Mouse (Mus musculus): ENCODE measurements at regions not wholly inside any gene's neighbourhood (a gene's known extent, or its start where the extent isn't known, plus 50 kb on each side); places are given as distances from the start of the nearest gene placed in this dataset.

- no peak for DNase-seq (ENCODE audit: low spot score)
These were observed 469.4 kb upstream of the Rgma start for GRCm38 (mm10) chr7:72905891-72906290.

- no peak for DNase-seq (ENCODE audit: low spot score)
These were observed 468.8 kb upstream of the Rgma start for GRCm38 (mm10) chr7:72906536-72906935.

DNA sequence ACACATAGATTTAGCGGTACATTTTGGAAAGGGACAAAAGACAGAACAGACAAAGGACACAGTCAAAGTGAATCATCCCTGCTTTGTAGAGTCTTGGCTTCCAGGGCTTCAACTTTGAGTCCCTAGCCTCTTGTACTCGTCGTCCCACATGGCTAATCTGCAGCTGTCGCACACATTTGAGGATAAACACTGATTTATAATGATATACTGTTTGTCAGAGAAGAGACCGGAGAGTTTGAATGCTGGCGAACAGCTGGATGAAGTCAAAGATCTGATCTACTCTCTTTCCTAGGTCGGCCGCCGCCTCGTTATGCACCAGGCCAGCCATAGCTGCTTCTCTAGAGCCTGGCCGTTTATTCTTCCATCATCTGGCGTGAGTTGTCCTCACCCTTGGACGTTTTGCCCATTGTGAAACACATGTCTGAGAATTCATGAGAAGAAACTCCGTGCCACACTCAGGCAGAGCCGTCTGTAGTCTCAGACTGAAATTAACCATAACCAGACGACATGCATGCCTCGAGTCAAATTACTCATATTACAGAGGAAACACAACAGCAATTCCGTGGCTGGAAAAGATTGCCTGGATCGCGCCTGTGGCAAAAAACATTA lies 448.4 kb upstream of the Rgma start:
- no peak for DNase-seq (ENCODE audit: low spot score)

- no peak for DNase-seq (ENCODE audit: low spot score)
These were observed 436.5 kb upstream of the Rgma start for GRCm38 (mm10) chr7:72938842-72939241.

DNA sequence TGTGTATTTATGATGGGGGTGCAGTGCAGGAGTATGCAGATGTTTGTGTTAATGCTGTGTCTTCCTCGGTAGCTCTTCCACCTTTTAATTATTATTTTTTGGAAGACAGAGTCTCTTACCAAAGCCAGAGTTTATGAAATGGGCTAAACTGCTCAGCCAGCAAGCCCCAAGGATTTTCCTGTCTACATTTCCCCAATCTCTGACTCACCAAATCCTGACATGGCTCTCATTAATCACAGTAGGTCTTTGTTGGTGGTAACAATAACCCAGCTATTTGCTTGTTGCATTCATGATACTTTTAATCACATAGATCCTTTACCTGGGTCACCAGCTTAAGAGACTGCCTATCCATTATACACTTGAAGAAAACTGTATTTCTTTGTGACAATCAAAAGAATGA lies 427.8 kb upstream of the Rgma start:
- no peak for DNase-seq (ENCODE audit: low spot score)

DNA sequence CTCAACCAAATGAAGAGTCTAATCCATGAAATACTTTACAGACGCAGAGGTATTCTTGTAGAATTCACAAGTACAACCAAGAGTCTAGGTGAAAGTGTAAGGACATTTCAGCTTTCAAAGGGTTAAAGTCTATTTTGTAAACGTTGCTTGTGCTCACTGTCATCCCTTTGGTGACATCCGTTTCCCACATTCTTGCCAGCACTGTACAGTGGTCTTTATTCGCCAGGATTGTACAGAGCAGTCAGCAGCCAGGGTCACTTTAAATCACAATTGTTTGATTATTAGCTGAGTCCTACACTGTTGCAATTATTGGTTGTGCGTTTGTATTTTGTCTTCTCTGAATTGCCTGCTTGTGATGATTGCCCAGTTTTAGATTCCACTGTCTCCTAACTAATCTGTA lies 427.3 kb upstream of the Rgma start:
- DNase-seq (ENCODE audit: low spot score) = no peak

DNA sequence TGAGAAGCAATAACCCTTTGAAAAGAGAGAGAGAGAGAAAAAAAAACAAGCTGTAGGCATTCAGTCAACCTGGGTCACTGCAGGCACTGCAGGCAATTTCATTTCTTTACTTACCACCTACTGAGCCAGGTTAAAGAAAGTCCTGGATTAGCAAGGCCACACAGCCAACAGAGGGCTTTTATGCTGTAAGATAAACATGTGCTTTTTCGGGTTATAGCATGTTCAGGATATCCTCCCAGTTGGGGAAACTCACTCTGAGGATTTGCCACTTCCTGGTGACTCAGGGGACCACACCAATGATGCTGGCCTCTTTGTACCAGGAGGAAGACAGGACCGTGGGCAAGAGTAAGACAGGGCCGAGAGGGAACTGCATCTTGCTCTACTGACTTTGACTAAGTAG lies 426.6 kb upstream of the Rgma start:
- no peak for DNase-seq (ENCODE audit: low spot score)

DNA sequence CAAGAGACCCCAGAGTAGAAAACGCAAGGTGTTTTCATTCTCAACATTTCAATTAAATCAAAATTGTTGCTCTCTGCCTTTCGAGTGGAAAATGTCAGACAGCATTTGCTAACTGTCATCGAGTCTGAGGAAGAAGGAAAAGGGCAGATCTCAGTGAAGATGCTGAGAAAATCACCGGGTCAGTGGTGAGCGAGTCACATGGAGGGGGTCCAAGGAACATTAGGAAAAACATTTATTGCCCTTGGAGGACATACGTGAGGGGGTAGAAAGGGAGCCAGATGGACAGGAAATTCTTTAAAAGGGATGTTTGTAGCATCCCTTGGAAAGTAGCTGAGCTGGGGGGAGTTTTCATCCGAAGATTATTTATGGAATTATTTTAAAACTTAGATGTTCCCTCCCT lies 425.4 kb upstream of the Rgma start:
- no peak for DNase-seq (ENCODE audit: low spot score)

DNA sequence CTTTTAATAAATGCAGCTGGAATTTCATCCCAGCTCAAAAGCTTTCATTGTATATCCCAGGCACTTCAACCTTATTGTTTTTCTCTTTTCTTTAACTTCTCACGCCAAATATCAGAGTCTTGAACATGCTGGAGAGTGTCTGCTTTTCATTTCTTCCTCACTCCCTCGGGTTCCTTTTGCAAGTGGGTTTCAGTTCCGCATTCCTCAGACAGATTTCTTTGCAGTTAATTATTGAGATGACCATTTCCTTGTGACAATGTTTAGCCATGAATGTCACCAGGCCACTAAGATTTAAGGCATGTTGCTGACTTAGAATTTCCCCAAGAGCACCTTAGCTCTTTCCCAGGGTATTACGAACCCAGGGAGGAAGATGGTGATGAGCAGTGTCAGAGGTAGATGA lies 417.6 kb upstream of the Rgma start:
- DNase-seq (ENCODE audit: low spot score) = no peak

- no peak for DNase-seq (ENCODE audit: low spot score)
These were observed 414.0 kb upstream of the Rgma start for GRCm38 (mm10) chr7:72961321-72961720.

GRCm38 (mm10) chr7:72962815-72963214 lies 412.5 kb upstream of the Rgma start:
- DNase-seq (ENCODE audit: low spot score) = no peak

DNA sequence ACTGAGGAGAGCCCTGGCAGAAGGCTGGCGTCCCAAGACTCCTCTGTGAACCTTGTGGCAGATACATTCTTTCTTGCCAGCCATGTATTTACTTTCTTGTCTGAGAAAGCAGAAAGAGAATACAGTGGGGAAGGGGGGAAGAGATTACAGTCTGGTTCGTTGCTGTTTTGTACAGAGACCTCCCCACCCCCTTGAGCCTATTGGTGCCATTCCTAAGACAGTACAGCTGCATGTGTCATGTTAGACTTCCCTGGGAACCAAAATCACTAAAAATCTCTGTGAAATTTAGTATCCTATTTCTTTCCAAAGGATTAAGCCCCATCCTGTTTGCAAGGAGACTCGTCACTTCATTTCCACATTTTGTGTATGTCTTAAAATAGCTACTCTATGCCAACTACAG lies 411.4 kb upstream of the Rgma start:
- no peak for DNase-seq (ENCODE audit: low spot score)

- DNase-seq (ENCODE audit: low spot score) = no peak
These were observed 407.1 kb upstream of the Rgma start for GRCm38 (mm10) chr7:72968193-72968592.

DNA sequence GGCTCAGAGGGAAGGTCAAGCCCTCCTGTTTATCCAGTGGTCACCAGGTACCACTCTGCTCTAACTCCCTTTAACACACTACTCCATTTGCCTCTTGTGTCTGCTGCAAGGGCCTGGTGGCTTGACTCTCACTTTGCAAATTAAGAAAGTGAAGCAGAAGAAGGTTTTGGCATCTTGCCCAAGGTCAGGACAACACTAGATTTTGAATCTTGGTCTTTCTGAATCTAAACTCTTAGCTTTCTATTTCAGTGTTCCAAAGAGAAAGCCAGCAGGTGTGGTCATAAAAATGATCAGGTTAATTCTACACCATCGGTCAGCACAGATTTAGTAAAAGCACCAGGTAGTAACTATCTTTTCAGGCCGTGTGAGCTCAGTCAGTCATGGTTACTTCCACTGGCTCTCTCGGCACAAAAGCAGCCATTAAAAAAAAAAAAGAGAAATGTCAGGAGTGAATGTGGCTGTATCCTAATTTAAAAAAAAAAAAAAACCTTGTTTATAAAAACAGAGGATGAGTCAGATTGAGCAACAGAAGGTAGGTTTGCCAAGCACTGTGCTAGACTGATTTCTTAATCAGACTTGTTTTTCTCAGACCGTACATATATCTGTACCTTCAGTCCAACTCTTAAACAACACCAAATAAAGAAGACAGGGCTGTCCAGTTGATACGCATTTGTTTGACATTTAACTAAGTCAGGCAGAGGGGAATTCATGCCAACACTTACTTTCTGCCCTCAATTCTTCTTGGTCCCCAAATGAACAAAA lies 403.6 kb upstream of the Rgma start:
- no peak for DNase-seq (ENCODE audit: low spot score)

GRCm38 (mm10) chr7:72972397-72972796 lies 402.9 kb upstream of the Rgma start:
- no peak for DNase-seq (ENCODE audit: low spot score)

- no peak for DNase-seq (ENCODE audit: low spot score)
These were observed 401.5 kb upstream of the Rgma start for GRCm38 (mm10) chr7:72973771-72974170.

GRCm38 (mm10) chr7:72974384-72974783 lies 400.9 kb upstream of the Rgma start:
- no peak for DNase-seq (ENCODE audit: low spot score)

DNA sequence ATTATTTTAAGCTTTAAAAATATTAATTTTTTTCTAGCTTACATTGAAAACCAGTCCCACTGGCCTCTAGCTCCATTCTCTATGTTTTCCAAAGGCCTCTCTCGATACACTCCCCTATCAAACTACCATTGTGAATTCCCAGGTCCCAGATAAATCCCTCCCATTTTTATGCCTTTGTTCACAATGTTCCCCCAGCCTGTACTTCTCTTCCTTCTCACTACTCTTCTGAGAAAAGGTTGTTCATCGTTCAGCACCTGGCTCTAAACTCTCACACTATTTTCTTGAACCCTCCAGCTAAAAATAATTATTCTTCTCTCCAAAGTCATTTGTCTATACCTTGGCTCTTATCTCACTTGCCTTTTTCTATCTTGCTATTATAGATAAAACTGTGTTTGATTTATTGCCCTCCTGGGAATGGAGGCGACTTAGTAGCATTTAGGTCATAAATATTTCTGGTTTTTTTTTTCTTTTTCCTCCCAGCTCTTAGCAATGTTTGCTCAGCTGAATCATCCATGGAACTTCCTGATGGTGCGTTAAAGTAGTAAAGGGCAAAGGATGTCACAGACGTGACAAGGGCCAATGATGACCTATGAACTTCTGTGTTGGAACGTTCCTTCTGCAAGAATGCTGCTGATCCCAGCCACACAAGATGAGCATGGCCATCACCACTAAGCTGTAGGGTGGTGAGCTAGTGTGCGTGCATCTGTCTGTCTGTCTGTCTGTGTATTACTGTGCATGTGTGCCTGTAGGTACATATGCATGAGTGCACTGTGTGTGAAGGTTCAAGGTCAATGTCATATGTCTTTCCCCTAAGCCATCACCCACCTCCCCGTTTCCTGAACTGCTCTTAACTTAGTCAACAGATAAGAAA lies 384.5 kb upstream of the Rgma start:
- DNase-seq (ENCODE audit: low spot score) = no peak

DNA sequence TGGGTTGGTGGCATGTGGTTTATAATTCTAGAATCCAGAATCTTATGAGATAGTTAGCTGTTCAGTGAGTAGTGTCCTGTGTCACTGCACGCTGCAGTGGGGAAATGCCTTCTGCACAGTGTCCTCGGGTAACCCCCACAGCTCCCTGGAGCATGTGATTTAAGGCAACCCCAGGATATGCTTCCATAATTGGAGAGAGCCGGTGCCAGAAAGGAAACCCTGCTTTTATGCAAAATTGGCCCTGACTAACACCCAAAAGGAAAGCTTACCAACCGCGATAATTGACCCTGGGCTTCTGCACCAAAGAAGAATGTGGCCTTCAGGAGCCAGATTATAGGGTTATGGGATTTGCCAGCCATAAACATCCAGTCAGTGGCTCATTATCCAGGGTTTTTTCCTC lies 376.9 kb upstream of the Rgma start:
- DNase-seq (ENCODE audit: low spot score) = no peak

DNA sequence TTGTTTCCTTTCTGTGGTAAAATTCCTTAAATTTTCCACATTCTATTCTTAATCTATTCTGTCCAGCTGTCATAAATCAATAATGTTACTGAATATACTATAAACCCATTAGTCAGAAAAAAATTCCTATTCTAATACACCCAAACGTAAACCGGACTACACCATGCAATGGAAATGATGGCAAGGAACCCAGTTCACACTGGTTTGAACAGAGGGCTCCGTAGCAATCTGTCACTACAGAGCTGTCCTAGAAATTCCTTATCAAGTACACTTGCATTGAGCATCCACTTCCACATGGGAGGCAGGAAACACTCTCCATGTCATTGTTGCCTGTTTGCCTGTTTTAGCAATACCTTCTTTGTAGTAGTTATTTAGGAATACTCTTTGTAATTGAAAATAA lies 356.2 kb upstream of the Rgma start:
- DNase-seq (ENCODE audit: low spot score) = no peak

DNA sequence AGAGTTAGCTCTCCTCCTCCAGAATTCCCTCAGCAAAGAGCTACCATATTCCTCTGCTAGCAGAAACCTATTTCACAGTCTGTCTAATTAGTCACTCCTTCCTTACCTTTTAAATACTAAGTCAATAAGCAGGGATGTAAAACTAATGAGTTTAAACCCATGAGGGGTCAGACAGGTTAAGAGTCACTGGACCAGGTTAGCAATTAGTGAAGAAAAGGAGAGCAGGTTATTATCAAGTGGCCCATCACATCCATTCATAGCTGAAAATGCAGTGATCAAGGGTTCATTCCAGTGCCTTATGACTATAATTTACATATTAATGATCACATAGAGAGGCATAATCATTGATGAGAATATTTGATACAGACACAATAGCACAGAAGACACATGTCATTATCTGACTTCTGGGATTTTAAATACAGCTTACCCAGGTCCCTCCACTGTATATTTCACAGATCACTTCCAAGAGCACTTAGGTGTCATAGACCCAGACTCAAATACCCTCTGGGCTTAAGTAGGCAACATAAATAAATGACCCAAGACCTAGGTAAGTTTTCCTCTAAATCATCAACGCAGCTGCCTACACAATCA lies 355.4 kb upstream of the Rgma start:
- DNase-seq (ENCODE audit: low spot score) = no peak

DNA sequence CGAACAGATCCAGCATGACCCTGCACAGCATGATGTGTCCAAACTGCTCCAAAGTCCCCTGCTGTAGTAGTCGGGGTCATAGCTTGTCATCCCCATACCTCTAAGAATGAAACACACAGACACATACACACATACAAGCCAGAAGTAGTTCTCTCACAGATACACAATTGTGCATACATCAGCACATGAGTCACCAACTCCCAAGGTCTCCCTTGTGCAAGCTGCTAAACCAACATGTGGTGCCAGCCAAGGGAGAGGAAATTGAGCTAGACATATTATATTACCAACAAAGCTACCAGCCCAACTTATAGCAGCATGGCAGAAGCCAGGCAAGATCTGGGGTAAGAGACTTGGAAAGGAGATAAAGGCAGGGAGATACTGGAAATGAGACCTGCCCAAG lies 353.5 kb upstream of the Rgma start:
- no peak for DNase-seq (ENCODE audit: low spot score)

DNA sequence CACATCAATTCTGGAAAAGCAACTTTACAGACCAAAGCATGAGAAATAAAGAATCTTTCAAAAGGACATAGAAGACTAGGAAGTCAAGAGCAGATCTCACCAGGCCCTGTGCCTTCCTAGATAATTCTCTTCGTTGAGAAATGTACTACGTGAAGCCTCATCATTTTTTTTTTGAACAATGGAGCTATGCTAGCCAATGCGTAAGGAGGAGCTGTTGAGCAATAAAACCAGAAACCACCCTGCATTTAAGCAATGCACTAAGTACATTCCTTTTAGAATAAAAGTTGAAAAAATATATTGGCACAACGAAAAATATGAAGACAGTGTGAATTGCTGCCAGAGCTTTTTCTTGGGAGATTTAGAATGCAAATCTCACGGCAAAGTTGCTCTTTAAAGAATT lies 349.7 kb upstream of the Rgma start:
- no peak for DNase-seq (ENCODE audit: low spot score)

All from MN1 (cell line).